Mouse (Mus musculus): ENCODE data around the gene Runx1. TPM values are rescaled to one million over a fixed set of nuclear protein-coding genes. Genes with fewer than 3 reads are reported as not detected.

Gene Runx1
- total and polyA plus RNA-seq, 3 experiments, result 3.1 to 10.9 (median 4.7) TPM

- Histone ChIP-seq H3K27me3 (replicated peaks) (no peaks in the 10 kb centered on the region), H3K4me2 (ENCODE audit: insufficient read depth, low read depth, poor library complexity, severe bottlenecking) (no peak overlapping the region), H3K4me3 (replicated peaks in 1 of 3; ENCODE audit: low read depth in 2 of 3, low read length in 2 of 3, poor library complexity in 1 of 3) (no peak overlapping the region), H3K4me1 (ENCODE audit: control insufficient read depth in 1 of 2, insufficient read depth in 2 of 2) (peaks cover 5 to 6% of the 10 kb centered on the region in 2 experiments; a peak in 3 of 4 replicates), H3K9me3 (replicated peaks; ENCODE audit: low read length) (peaks cover 4% of the 10 kb centered on the region), H3K27ac (ENCODE audit: insufficient read depth, low read depth) (no peak overlapping the region), H3K79me2 (replicated peaks; ENCODE audit: control insufficient read depth, extremely low read depth, insufficient read depth, poor library complexity, severe bottlenecking) (no peaks in the 10 kb centered on the region), H3K36me3 (replicated peaks in 1 of 2; ENCODE audit: control insufficient read depth in 1 of 2, insufficient read depth in 1 of 2, low read length in 1 of 2) (no peaks in the 10 kb centered on the region), H3K9ac (ENCODE audit: insufficient read depth, low read depth) (no peak overlapping the region)
- DNase-seq (ENCODE audit: extremely low read depth), result no peak
- TF ChIP-seq KAT2A (IDR thresholded peaks at IDR 0.05; ENCODE audit: insufficient replicate concordance, low read length) (no peak), ETS1 (conservative IDR thresholded peaks at IDR 0.05; ENCODE audit: low read depth, low read length) (no peak), E2F4 (IDR thresholded peaks at IDR 0.05; ENCODE audit: insufficient replicate concordance, low read depth, low read length) (no peak), MEF2A (IDR thresholded peaks at IDR 0.05; ENCODE audit: borderline replicate concordance, low read depth, low read length) (no peak), HCFC1 (IDR thresholded peaks at IDR 0.05; ENCODE audit: low read depth, low read length) (no peak), ZNF384 (IDR thresholded peaks at IDR 0.05; ENCODE audit: low read depth, low read length) (no peak), ZMIZ1 (IDR thresholded peaks at IDR 0.05; ENCODE audit: low read depth, low read length) (no peak), ZKSCAN1 (IDR thresholded peaks at IDR 0.05; ENCODE audit: borderline replicate concordance, low read depth, low read length) (no peak), MAFK (IDR thresholded peaks at IDR 0.05; ENCODE audit: insufficient replicate concordance, low read length) (no peak), ZC3H11A (IDR thresholded peaks at IDR 0.05; ENCODE audit: low read depth, low read length) (no peak), RAD21 (IDR thresholded peaks at IDR 0.05; ENCODE audit: low read depth, low read length) (no peak)
- in situ Hi-C loops (cut with MboI; ENCODE audit: low pct_ligation_motif_present, low pct_unique_long_range_greater_than_20kb, low sequenced_read_pairs), result no loop called here
- dilution Hi-C loops (cut with MboI; ENCODE audit: extremely low pct_ligation_motif_present, extremely low pct_unique_long_range_greater_than_20kb, low sequenced_read_pairs), result no loop called here
These were observed 245.0 kb downstream of the Runx1 start for GRCm38 (mm10) chr16:92580981-92581380.

- TF ChIP-seq JUN (IDR thresholded peaks at IDR 0.05; ENCODE audit: insufficient read depth, low read depth, low read length), result no peak
- no peak for TF ChIP-seq TCF12 (IDR thresholded peaks at IDR 0.05; ENCODE audit: low read depth, low read length)
- no peak for TF ChIP-seq EP300 (IDR thresholded peaks at IDR 0.05; ENCODE audit: low read length)
- TF ChIP-seq MAZ (IDR thresholded peaks at IDR 0.05; ENCODE audit: low read depth, low read length), result no peak
- TF ChIP-seq SIN3A (IDR thresholded peaks at IDR 0.05; ENCODE audit: low read length), result no peak
- no peak for TF ChIP-seq USF2 (conservative IDR thresholded peaks at IDR 0.05; ENCODE audit: low read depth, low read length)
- no peak for TF ChIP-seq ZKSCAN1 (IDR thresholded peaks at IDR 0.05; ENCODE audit: borderline replicate concordance, low read depth, low read length)
- no peak for TF ChIP-seq CTCF (conservative IDR thresholded peaks at IDR 0.05 in 1 of 2, IDR thresholded peaks at IDR 0.05 in 1 of 2; ENCODE audit: low read depth in 2 of 2, low read length in 2 of 2)
- TF ChIP-seq MAFK (IDR thresholded peaks at IDR 0.05; ENCODE audit: insufficient replicate concordance, low read length), result no peak
- no peak for TF ChIP-seq KAT2A (IDR thresholded peaks at IDR 0.05; ENCODE audit: insufficient replicate concordance, low read length)
- TF ChIP-seq RCOR1 (conservative IDR thresholded peaks at IDR 0.05; ENCODE audit: low read depth, low read length), result no peak
- TF ChIP-seq GABPA (IDR thresholded peaks at IDR 0.05; ENCODE audit: insufficient replicate concordance, low read depth, low read length), result no peak
- no peak for TF ChIP-seq MYC (IDR thresholded peaks at IDR 0.05; ENCODE audit: low read depth, low read length)
- Histone ChIP-seq H3K9me3 (replicated peaks; ENCODE audit: low read length) (peaks cover 4% of the 10 kb centered on the region), H3K36me3 (replicated peaks in 1 of 2; ENCODE audit: control insufficient read depth in 1 of 2, insufficient read depth in 1 of 2, low read length in 1 of 2) (no peaks in the 10 kb centered on the region), H3K9ac (ENCODE audit: insufficient read depth, low read depth) (no peak overlapping the region), H3K4me2 (ENCODE audit: insufficient read depth, low read depth, poor library complexity, severe bottlenecking) (no peak overlapping the region), H3K4me3 (replicated peaks in 1 of 3; ENCODE audit: low read depth in 2 of 3, low read length in 2 of 3, poor library complexity in 1 of 3) (no peak overlapping the region), H3K79me2 (replicated peaks; ENCODE audit: control insufficient read depth, extremely low read depth, insufficient read depth, poor library complexity, severe bottlenecking) (no peaks in the 10 kb centered on the region), H3K27ac (ENCODE audit: insufficient read depth, low read depth) (no peak overlapping the region), H3K27me3 (replicated peaks) (no peaks in the 10 kb centered on the region), H3K4me1 (ENCODE audit: control insufficient read depth in 1 of 2, insufficient read depth in 2 of 2) (peaks cover 11 to 13% of the 10 kb centered on the region in 2 experiments)
- no peak for DNase-seq (ENCODE audit: extremely low read depth)
- in situ Hi-C loops (cut with MboI; ENCODE audit: low pct_ligation_motif_present, low pct_unique_long_range_greater_than_20kb, low sequenced_read_pairs), result no loop called here
- dilution Hi-C loops (cut with MboI; ENCODE audit: extremely low pct_ligation_motif_present, extremely low pct_unique_long_range_greater_than_20kb, low sequenced_read_pairs), result no loop called here
These were observed 246.9 kb downstream of the Runx1 start for GRCm38 (mm10) chr16:92578915-92579653.
